Mouse (Mus musculus): ENCODE data around the gene Ggt6. TPM values are rescaled to one million over a fixed set of nuclear protein-coding genes. Genes with fewer than 3 reads are reported as not detected.

The Ggt6 gene
- under 1 TPM; 0.38 TPM for total RNA-seq (2021)
- long read RNA-seq, experiment 1, partial matches to known transcripts: 0 of 1 reads
- long read RNA-seq, experiment 1, other reads (novel, unspliced or antisense): 0 of 1 reads
- long read RNA-seq, experiment 2: 0 reads

- DNase-seq: peak; percentile 35
Observed at GRCm38 (mm10) chr11:72434963-72435693, at the start of gene Ggt6. Gene Ggt6 (plus strand): TSS chr11:72435526.

DNA sequence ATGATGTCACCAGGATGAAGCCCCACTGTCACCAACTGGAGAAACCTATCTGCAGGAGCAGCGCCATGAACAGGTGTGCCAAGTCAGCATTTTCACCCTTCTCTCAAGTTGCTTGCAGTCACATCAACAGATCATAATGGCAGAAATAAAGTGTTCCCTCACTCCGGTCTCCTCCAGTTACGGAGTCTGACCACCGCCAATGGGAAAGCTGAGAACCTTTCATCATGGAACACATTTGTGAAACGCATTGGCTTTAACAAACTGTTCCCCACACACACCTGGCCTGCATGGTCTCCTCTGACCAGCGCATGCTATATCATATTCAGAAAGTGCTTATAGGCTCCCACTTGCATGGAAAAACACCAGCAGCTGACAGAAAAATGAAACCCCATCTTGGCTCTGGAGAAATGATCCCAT is 47.2 kb upstream of the Ggt6 start:
- peak; percentile 69 for DNase-seq

DNA sequence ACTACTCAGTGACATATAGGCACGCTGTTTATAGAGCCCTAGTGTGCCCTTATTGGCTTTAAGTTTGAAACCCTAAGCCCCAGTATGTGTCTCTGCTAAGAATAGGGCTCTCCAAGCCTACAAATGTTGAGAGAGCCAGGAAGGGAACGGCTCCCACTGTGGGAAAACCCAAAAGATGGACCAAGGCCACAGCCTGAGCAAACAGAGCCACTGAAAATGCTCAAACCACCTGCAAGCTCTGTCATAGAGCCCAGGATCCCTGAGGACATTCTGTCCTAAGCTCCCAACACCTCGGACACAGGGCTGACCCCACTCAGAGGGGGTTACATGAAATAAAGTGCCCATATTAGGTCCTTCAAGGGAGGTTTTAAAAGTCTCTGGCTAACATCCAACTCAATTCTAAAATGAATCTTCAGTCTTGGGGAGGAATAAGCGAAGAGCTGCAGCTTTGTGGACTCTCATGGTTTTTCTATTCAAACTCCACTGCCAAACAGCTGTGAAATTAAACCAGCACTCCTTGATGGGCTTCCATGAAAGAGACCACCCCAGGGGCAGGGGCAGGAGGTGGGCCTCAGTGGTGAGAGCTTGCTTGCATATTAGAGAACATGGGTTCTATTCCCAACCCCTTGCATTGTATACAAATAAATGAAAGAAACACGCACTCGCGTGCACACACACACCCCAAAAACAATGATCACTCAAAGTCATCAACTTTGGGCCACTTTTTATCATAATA is 45.8 kb upstream of the Ggt6 start:
- peak; percentile 77 for DNase-seq

DNA sequence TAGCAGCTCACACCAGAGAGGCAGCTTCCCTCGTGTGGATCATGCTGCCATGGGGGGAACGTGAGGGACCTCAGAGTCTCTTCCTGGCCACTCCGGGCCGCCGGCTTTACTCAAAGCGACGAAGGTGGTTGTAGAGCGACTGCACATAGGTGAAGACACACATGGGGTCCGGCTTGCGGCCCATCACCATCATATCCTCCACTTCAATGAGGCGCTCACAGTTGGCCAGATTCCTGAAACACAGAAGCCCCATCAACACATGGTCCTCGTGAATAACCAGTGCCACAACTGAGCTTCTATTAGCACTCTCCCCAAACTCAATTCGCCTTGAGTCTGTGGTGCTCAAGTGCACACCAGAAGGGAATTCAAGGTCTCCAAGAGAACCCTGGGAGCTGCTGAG is 44.1 kb upstream of the Ggt6 start:
- DNase-seq: no peak

- no peak for DNase-seq
Observed at GRCm38 (mm10) chr11:72393243-72393642, 42.1 kb upstream of the Ggt6 start.

- peak; percentile 77 for DNase-seq
Observed at GRCm38 (mm10) chr11:72393669-72394068, 41.7 kb upstream of the Ggt6 start.

- DNase-seq: no peak
Observed at GRCm38 (mm10) chr11:72394694-72395093, 40.6 kb upstream of the Ggt6 start.

DNA sequence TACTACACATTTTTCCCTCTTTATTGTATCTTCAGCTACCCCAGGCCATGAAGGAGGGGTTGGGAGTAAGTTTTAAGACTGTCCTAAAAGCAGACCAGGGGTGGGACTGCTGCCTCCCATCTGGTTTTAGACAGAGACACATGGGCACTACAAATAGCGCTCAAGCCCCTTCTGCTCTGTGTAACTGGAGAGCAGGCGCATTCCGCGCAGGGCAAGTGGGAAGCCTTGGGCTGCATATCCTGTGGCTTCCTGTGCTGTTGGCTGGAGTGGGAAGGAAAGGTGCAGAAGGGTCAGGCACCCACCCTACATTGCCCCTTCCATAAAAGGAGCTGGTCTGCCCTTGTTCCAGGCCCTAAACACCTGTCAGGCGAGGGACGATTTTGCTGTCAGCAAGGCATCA is 39.7 kb upstream of the Ggt6 start:
- DNase-seq: peak; percentile 56

DNA sequence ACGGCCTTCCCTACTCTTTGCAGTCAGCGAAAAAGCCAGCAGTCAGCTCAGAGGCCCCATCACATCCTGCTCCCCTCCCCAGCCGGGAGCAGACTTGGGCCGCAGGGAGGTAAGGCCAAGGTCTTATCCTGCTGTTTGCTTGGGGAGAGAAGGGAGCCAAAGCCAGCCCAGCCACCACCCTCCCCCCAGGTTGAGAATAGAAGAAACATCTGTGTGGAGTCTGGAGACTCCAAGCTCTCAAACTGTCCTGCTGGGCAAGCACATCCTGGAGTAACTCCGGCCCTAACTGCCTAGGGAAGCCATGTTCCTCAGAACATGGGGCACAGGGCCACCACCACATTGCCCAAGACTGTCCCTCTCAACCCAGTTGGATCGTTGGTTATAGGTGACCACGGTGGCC is 38.7 kb upstream of the Ggt6 start:
- DNase-seq: peak; percentile 76

DNA sequence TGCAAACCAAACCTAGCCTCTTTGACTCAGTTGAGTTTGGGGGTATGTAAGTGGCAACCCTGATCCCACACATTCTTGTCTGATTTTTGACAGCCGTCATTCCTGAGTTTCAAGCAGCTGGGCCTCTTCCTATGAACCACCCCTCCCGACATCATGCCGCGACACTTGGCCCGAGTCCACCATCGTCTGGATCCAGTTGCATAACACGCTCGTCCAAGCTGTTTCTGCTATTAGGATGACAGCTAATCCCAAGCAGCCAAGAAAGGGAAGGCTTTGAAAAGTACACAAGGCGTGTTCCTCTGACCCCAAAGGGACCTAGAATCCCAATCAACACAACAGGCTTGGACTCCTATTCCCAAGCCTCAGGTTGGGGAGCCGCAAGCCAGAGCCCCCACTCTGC is 38.3 kb upstream of the Ggt6 start:
- peak; percentile 84 for DNase-seq

- no peak for DNase-seq
Observed at GRCm38 (mm10) chr11:72397811-72398525, 37.4 kb upstream of the Ggt6 start.

- no peak for DNase-seq
Observed at GRCm38 (mm10) chr11:72401068-72401467, 34.3 kb upstream of the Ggt6 start.

DNA sequence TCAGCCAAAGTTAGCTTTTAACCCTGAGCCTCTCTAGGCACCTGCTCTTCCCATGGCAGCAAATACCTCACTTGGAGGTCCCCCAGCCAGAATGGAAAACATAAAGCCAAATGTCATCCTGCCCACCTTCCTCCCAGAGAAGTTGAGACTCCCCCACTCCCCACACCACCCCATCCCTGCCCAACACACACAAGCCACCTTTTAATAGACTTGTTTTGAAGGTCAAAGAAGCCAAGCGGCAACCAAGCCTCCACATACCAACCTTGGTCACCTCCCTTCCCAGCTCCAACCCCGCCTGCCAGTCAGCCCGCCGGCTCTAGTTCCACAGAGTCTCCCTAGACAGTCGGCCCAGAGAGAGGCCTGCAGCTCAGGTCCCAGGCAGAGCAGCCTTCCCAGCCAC is 33.3 kb upstream of the Ggt6 start:
- no peak for DNase-seq

- DNase-seq: no peak
Observed at GRCm38 (mm10) chr11:72402969-72403368, 32.4 kb upstream of the Ggt6 start.

DNA sequence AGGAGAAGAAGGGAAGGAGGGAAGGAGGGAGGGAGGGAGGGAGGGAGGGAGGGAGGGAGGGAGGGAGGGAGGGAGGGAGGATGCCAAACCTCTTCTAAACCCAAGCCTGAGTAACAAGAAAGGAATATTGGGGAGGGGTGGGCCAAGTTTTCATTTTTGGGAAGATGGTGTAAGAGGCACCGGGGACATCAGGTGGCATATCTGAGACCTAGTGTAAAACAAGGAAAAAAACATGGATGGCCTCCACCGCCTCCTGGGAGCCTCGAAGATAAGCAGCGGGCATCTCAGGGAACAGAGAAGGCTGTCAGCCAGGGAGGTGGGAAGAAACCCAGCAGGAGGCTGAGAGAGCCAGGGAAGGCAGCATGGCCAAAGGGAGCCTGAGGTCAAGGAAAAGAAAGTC is 29.8 kb upstream of the Ggt6 start:
- DNase-seq: no peak

- DNase-seq: no peak
Observed at GRCm38 (mm10) chr11:72406079-72406675, 29.1 kb upstream of the Ggt6 start.

DNA sequence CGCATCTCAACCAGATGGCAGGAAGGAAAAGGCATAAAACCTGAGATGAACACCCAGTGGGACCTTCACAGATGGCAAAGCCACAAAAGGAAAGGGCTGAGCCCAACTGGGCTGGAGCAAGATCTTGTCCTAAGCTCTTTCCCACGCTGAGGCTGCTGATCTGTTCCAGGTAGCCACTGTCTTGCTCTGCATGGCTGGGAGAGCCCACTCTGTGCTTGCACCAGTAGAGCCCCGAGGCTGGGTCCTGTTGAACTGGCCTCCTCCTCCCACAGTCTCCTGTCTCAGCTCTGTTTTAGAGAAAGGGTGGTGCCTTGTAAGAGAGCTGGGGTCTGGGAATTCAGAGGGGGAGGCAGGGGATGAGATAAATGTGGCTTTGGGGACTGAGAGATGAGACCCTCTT is 28.2 kb upstream of the Ggt6 start:
- DNase-seq: no peak

DNA sequence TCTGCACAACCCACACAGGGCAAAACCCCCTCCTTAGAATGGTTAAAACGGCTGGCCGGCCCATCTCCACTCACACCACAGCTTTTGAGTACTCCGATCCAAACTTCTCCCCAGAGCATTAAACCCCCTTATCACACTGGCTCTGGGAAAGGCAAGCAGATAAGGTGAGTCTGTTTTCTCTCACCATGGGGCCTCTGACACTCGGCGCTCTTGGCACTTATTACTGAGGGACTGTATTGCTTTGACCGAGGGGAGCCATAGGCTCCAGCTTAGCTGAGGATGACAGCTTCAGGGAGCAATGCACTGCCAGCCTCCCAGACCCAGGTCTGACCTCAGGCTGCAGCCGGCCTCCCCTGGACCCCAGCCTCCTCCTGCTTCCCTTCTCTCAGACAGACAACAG is 27.8 kb upstream of the Ggt6 start:
- DNase-seq: no peak

GRCm38 (mm10) chr11:72408451-72409170 is 26.7 kb upstream of the Ggt6 start:
- DNase-seq: no peak

- no peak for DNase-seq
Observed at GRCm38 (mm10) chr11:72409649-72410385, 25.5 kb upstream of the Ggt6 start.

GRCm38 (mm10) chr11:72410521-72411092 is 24.7 kb upstream of the Ggt6 start:
- DNase-seq: no peak
